Mouse (Mus musculus) heart, adult 2 months (tissue): ENCODE measurements around the gene Fshb. TPM values are rescaled to one million over a fixed set of nuclear protein-coding genes. Genes with fewer than 3 reads are reported as not detected.

ENCODE experiments used
- DNase-seq, 2 experiments: peaks; one replicate each; pipeline ENCODE4 v3.0.0; 2021
- H3K27ac ChIP-seq: fragments of 200-600 bp; 2 replicates; pipeline ENCODE4 v1.8.1; 2022
- H3K27me3 ChIP-seq: fragments of 200-500 bp; 2 replicates; pipeline ENCODE4 v1.6.1; 2012; ENCODE audit warnings: mild to moderate bottlenecking, low read length, inconsistent platforms, mixed read lengths; ENCODE audit not compliant: control insufficient read depth, insufficient read depth
- H3K36me3 ChIP-seq: fragments of 200-500 bp; 2 replicates; pipeline ENCODE4 v1.6.1; 2012; ENCODE audit warnings: low read length, inconsistent platforms; ENCODE audit not compliant: control insufficient read depth, insufficient read depth
- H3K4me1 ChIP-seq: fragments of 200-500 bp; 2 replicates; pipeline ENCODE4 v1.6.1; 2011; ENCODE audit warnings: low read length; ENCODE audit not compliant: control insufficient read depth, insufficient read depth
- H3K4me3 ChIP-seq: fragments of 200-600 bp; 2 replicates; pipeline ENCODE4 v1.8.1; 2022
- H3K79me2 ChIP-seq: fragments of 200-500 bp; replicated peaks from 2 replicates; pipeline ENCODE4 v1.6.1; 2012; ENCODE audit warnings: mild to moderate bottlenecking, inconsistent platforms, low read length, moderate library complexity, mixed read lengths; ENCODE audit not compliant: control insufficient read depth, insufficient read depth
- H3K9ac ChIP-seq: fragments of 200-500 bp; 2 replicates; pipeline ENCODE4 v1.6.1; 2012; ENCODE audit warnings: low read depth, mild to moderate bottlenecking, control low read depth, inconsistent platforms, low read length, mixed read lengths
- CTCF ChIP-seq: fragments of 200-600 bp; IDR thresholded peaks from 2 replicates; pipeline ENCODE4 v1.8.1; 2022; ENCODE audit warnings: antibody characterized with exemption, mild to moderate bottlenecking, moderate library complexity
- EP300 ChIP-seq: fragments of 200-500 bp; IDR thresholded peaks from 2 replicates; pipeline ENCODE4 v1.6.1; 2011; ENCODE audit warnings: low read depth, low read length, control low read depth; ENCODE audit not compliant: insufficient read depth
- POLR2A ChIP-seq: fragments of 200-500 bp; IDR thresholded peaks from 2 replicates; pipeline ENCODE4 v1.6.1; 2011; ENCODE audit warnings: mild to moderate bottlenecking, low read depth, low read length, control low read depth; ENCODE audit not compliant: insufficient read depth
- WGBS: fragments of 180-500 bp; shearing (Covaris S2); methylation state at CpG from one replicate; pipeline ENCODE4 v1.1.7; 2018; 5-methylcytosine and 5-hydroxymethylcytosine counted together
- intact Hi-C: fragments of 180-260 bp; cut with DNase I; formaldehyde crosslinking; loops from one replicate; pipeline ENCODE4 v1.15.1; 2025
- polyA plus RNA-seq: library from polyadenylated mRNA; depleted of rRNA; stranded (reverse); fragments of >200 nt; gene quantifications from 2 replicates; pipeline ENCODE4 v1.2.3, GENCODE M21; 2012
- total RNA-seq, 2 experiments: library from RNA; stranded (reverse); gene quantifications; 2 replicates each; pipeline ENCODE4 v1.2.3; 2021

The Fshb gene
- total and polyA plus RNA-seq, 3 experiments: not detected

GRCm38 (mm10) chr2:107035980-107036379 is 23.5 kb downstream of the Fshb start:
- no peaks in the 10 kb centered on the region for H3K36me3 ChIP-seq
- DNase-seq: no peak
- H3K4me1 ChIP-seq: no peaks in the 10 kb centered on the region
- 45% methylated on average over 2 of the region's 2 CpGs for WGBS
- no peaks in the 10 kb centered on the region for H3K79me2 ChIP-seq
- H3K4me3 ChIP-seq: no peak overlapping the region
- no peaks in the 10 kb centered on the region for H3K27me3 ChIP-seq
- no peak overlapping the region for H3K27ac ChIP-seq
- no peak overlapping the region for H3K9ac ChIP-seq
- intact Hi-C loops: no loop called here
- TF ChIP-seq EP300: no peak
- no peak for TF ChIP-seq CTCF
- TF ChIP-seq POLR2A: no peak

GRCm38 (mm10) chr2:107024694-107025093 is 34.8 kb downstream of the Fshb start:
- intact Hi-C loops: no loop called here
- DNase-seq: no peak
- H3K36me3 ChIP-seq: no peaks in the 10 kb centered on the region
- no peak overlapping the region for H3K27ac ChIP-seq
- H3K27me3 ChIP-seq: no peaks in the 10 kb centered on the region
- no peaks in the 10 kb centered on the region for H3K79me2 ChIP-seq
- WGBS: 79% methylated on average over 4 of the region's 4 CpGs
- H3K4me3 ChIP-seq: no peak overlapping the region
- H3K9ac ChIP-seq: no peak overlapping the region
- TF ChIP-seq EP300: no peak
- no peak for TF ChIP-seq CTCF
- TF ChIP-seq POLR2A: no peak
- no peaks in the 10 kb centered on the region for H3K4me1 ChIP-seq

GRCm38 (mm10) chr2:107022713-107023112 is 36.7 kb downstream of the Fshb start:
- Histone ChIP-seq H3K4me3 (no peak overlapping the region), H3K4me1 (no peaks in the 10 kb centered on the region), H3K36me3 (no peaks in the 10 kb centered on the region), H3K9ac (no peak overlapping the region), H3K79me2 (no peaks in the 10 kb centered on the region), H3K27me3 (no peaks in the 10 kb centered on the region), H3K27ac (no peak overlapping the region)
- 84% methylated on average over 5 of the region's 5 CpGs for WGBS
- TF ChIP-seq EP300: no peak
- TF ChIP-seq POLR2A: no peak
- no peak for TF ChIP-seq CTCF
- DNase-seq: no peak
- intact Hi-C loops: no loop called here

- Histone ChIP-seq H3K27me3 (no peaks in the 10 kb centered on the region), H3K4me1 (no peaks in the 10 kb centered on the region), H3K4me3 (no peak overlapping the region), H3K27ac (no peak overlapping the region), H3K9ac (no peak overlapping the region), H3K79me2 (no peaks in the 10 kb centered on the region), H3K36me3 (no peaks in the 10 kb centered on the region)
- DNase-seq: no peak
- intact Hi-C loops: no loop called here
- TF ChIP-seq CTCF (no peak), EP300 (no peak), POLR2A (no peak)
- WGBS: 86% methylated on average over 2 of the region's 2 CpGs
Measured at GRCm38 (mm10) chr2:107019331-107019730, 40.1 kb downstream of the Fshb start.

GRCm38 (mm10) chr2:107013161-107013560 is 46.3 kb downstream of the Fshb start:
- Histone ChIP-seq H3K4me3 (no peak overlapping the region), H3K27me3 (no peaks in the 10 kb centered on the region), H3K27ac (no peak overlapping the region), H3K9ac (no peak overlapping the region), H3K36me3 (no peaks in the 10 kb centered on the region), H3K79me2 (no peaks in the 10 kb centered on the region), H3K4me1 (peaks cover 1% of the 10 kb centered on the region; the same call in 1 of the 2 replicates)
- DNase-seq: no peak
- intact Hi-C loops: no loop called here
- TF ChIP-seq EP300 (no peak), CTCF (no peak), POLR2A (no peak)
- 67% methylated on average over 4 of the region's 4 CpGs for WGBS

- Histone ChIP-seq H3K79me2 (no peaks in the 10 kb centered on the region), H3K4me3 (no peak overlapping the region), H3K27me3 (no peaks in the 10 kb centered on the region), H3K9ac (no peak overlapping the region), H3K36me3 (no peaks in the 10 kb centered on the region), H3K4me1 (peaks cover 1% of the 10 kb centered on the region; the same call in 1 of the 2 replicates), H3K27ac (no peak overlapping the region)
- WGBS: 39% methylated on average over 4 of the region's 4 CpGs
- intact Hi-C loops: no loop called here
- TF ChIP-seq EP300 (no peak), POLR2A (no peak), CTCF (no peak)
- no peak for DNase-seq
Measured at GRCm38 (mm10) chr2:107012318-107012717, 47.1 kb downstream of the Fshb start.
